Mouse (Mus musculus): Measurements from ENCODE around the gene Exoc6b.

- TF ChIP-seq GATA1 (IDR thresholded peaks at IDR 0.05; ENCODE audit: borderline replicate concordance, low read length) (no peak), CTCF (IDR thresholded peaks at IDR 0.05; ENCODE audit: low read depth, low read length) (no peak)
Observed at GRCm38 (mm10) chr6:84961763-84962162, 107.5 kb downstream of the Exoc6b start.

Data from G1E (cell line).